Mouse (Mus musculus) cerebellum, postnatal 14 days (tissue): ENCODE measurements at regions not wholly inside any gene's neighbourhood (a gene's known extent, or its start where the extent isn't known, plus 50 kb on each side); places are given as distances from the start of the nearest gene placed in this dataset.

ENCODE experiments used
- DNase-seq, 2 experiments: peaks; one replicate each; pipeline ENCODE4 v3.0.0; 2021; ENCODE audit warnings: mixed read lengths in 2 of 2

GRCm38 (mm10) chr9:30308281-30308680 lies 118.6 kb upstream of the Snx19 start:
- no peak for DNase-seq

- no peak for DNase-seq
Measured at GRCm38 (mm10) chr9:30313360-30313759, 113.5 kb upstream of the Snx19 start.

- DNase-seq = peak; percentile 32 to 39
Measured at GRCm38 (mm10) chr9:30314355-30315171, 112.3 kb upstream of the Snx19 start.

GRCm38 (mm10) chr9:30315172-30315644 lies 111.7 kb upstream of the Snx19 start:
- DNase-seq = peak; percentile 84 to 86

- DNase-seq = no peak
Measured at GRCm38 (mm10) chr9:30344866-30345265, 82.0 kb upstream of the Snx19 start.

GRCm38 (mm10) chr9:30353965-30354364 lies 72.9 kb upstream of the Snx19 start:
- DNase-seq = no peak

GRCm38 (mm10) chr9:30355642-30356041 lies 71.3 kb upstream of the Snx19 start:
- no peak for DNase-seq

GRCm38 (mm10) chr9:30369554-30370440 lies 57.1 kb upstream of the Snx19 start:
- peak; percentile 46 for DNase-seq

- DNase-seq = no peak
Measured at GRCm38 (mm10) chr9:30370789-30371188, 56.1 kb upstream of the Snx19 start.

- no peak for DNase-seq
Measured at GRCm38 (mm10) chr9:30376908-30377307, 50.0 kb upstream of the Snx19 start.
